Mouse (Mus musculus) lung, postnatal 0 days (tissue): ENCODE measurements around the gene Klhl29. TPM values are rescaled to one million over a fixed set of nuclear protein-coding genes. Genes with fewer than 3 reads are reported as not detected.
A peak's percentile ranks its signal among the peaks of the same experiment; 100 is the strongest.

ENCODE experiments used
- ATAC-seq: fragments of 200-750 bp; cut with Nextera tagmentation; 2 replicates; pipeline ENCODE4 v1.8.0; 2017; ENCODE audit warnings: moderate library complexity
- DNase-seq: peaks from one replicate; pipeline ENCODE4 v3.0.0-alpha.2; 2016; ENCODE audit warnings: low spot score
- H3K27ac ChIP-seq: fragments of 300-500 bp; sonication (generic); 2 replicates; pipeline ENCODE4 v1.5.1; 2014; ENCODE audit warnings: antibody characterized with exemption, mild to moderate bottlenecking, low read length, mixed read lengths
- H3K27me3 ChIP-seq: fragments of 300-500 bp; sonication (generic); replicated peaks from 2 replicates; pipeline ENCODE4 v1.6.1; 2014; ENCODE audit warnings: low read length, mixed read lengths; ENCODE audit not compliant: insufficient read depth
- H3K36me3 ChIP-seq: fragments of 300-500 bp; sonication (generic); 2 replicates; pipeline ENCODE4 v1.6.1; 2014; ENCODE audit warnings: low read length, mixed read lengths; ENCODE audit not compliant: insufficient read depth
- H3K4me1 ChIP-seq: fragments of 300-500 bp; sonication (generic); 2 replicates; pipeline ENCODE4 v1.6.1; 2014; ENCODE audit warnings: antibody characterized with exemption, low read depth, low read length, mixed read lengths; ENCODE audit not compliant: insufficient read depth
- H3K4me2 ChIP-seq: fragments of 300-500 bp; sonication (generic); replicated peaks from 2 replicates; pipeline ENCODE4 v1.6.1; 2014; ENCODE audit warnings: low read depth, mild to moderate bottlenecking, low read length, moderate library complexity, mixed read lengths
- H3K4me3 ChIP-seq: fragments of 300-500 bp; sonication (generic); 2 replicates; pipeline ENCODE4 v1.5.1; 2014; ENCODE audit warnings: low read depth, low read length
- H3K9ac ChIP-seq: fragments of 300-500 bp; sonication (generic); replicated peaks from 2 replicates; pipeline ENCODE4 v1.6.1; 2014; ENCODE audit warnings: low read depth, mild to moderate bottlenecking
- H3K9me3 ChIP-seq: fragments of 300-500 bp; sonication (generic); 2 replicates; pipeline ENCODE4 v1.6.1; 2016; ENCODE audit warnings: low read length, mixed read lengths
- CTCF ChIP-seq: IDR thresholded peaks from 2 replicates; pipeline ENCODE4 v1.5.1; 2016; ENCODE audit warnings: antibody characterized with exemption, mild to moderate bottlenecking
- EP300 ChIP-seq: IDR thresholded peaks from 2 replicates; pipeline ENCODE4 v1.6.1; 2016; ENCODE audit warnings: antibody characterized with exemption, mild to moderate bottlenecking, control low read depth
- WGBS: fragments of 180-500 bp; shearing (Covaris S2); extraction: QIAGEN DNeasy Blood & Tissue Kit; methylation state at CpG from one replicate; pipeline ENCODE4 v1.1.7; 2014; 5-methylcytosine and 5-hydroxymethylcytosine counted together
- polyA plus RNA-seq: library from polyadenylated mRNA; unstranded; fragments of >200 nt; fragmentation: Nextera tagmentation; extraction: Ambion mirVana; gene quantifications from 2 replicates; pipeline ENCODE4 v1.2.1, GENCODE M21; 2015

Klhl29 gene
- polyA plus RNA-seq, 1 experiment from 2014 or later, result 0.33 TPM

DNA sequence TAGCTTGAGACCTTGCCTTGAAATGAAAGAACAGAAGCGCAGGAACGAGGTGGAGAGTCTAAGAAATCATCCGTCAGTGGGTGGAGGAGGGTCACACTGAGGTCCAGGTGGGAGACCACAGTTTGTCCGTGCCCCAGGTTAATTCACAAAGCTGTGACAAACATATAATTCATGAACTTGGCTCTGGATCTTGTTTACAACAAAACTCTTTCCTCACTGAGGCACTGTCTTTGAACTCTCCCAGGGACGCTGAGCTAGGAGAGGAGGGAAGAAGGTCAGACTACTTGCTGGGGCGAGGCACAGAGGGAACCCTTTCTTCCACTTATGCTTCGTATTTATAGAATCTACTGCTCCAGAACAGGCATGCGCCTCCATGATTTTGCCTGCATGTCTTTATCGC is 161.2 kb downstream of the Klhl29 start:
- TF ChIP-seq EP300 (no peak), CTCF (no peak)
- 60% methylated on average over 9 of the region's 9 CpGs for WGBS
- Histone ChIP-seq H3K4me1 (peaks cover 12% of the 10 kb centered on the region; the same call in 1 of the 2 replicates), H3K36me3 (no peaks in the 10 kb centered on the region), H3K4me3 (no peak overlapping the region), H3K27ac (peak overlapping the region; percentile 69; the same call in 1 of the 2 replicates), H3K27me3 (no peaks in the 10 kb centered on the region), H3K9ac (no peak overlapping the region), H3K9me3 (no peaks in the 10 kb centered on the region), H3K4me2 (no peak overlapping the region)
- ATAC-seq, result no peak
- DNase-seq, result no peak

DNA sequence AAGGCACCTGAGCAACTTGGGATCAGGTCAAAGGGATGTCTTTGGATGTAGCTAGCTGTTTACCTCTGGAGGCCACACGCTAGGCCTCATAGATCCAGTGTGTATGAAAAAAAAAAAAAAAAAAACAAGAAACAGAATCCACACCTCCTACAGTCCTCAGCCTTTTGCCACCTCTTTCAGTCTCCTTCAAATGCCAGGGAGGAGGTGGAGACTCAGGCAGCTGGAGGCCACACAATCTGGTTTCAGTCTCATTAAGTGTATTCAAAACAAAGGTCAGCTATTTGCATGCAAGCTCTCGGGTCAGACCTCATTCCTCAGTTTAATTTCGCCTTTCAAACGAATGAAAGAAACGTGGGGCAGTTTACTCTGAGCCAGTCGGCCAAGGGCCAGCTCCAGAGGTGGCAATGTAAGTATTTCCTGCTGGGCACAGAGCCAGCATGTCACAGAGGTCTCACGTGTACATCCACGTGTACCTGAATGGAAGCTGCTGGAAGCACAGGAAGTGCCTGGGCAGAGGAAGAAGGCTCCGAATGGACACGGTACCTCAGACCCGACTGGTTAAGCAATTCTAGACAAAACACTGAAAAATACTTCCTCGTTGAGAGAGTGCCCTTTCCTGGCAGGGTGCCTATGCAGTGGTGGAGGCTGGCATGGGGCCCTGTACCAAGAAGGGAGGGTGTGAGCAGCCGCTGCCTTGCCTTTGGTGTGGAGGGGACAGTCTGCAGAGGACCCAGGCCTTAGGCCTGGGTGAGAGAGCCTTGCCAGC is 162.0 kb downstream of the Klhl29 start:
- Histone ChIP-seq H3K9ac (no peak overlapping the region), H3K27ac (peak overlapping the region; percentile 75), H3K4me3 (no peak overlapping the region), H3K36me3 (no peaks in the 10 kb centered on the region), H3K27me3 (no peaks in the 10 kb centered on the region), H3K9me3 (no peaks in the 10 kb centered on the region), H3K4me2 (no peak overlapping the region), H3K4me1 (peaks cover 12% of the 10 kb centered on the region; the same call in 1 of the 2 replicates)
- ATAC-seq (peak; percentile 91), DNase-seq (peak; percentile 94)
- 12% methylated on average over 13 of the region's 13 CpGs for WGBS
- TF ChIP-seq CTCF, result no peak
- TF ChIP-seq EP300, result peak; percentile 96

DNA sequence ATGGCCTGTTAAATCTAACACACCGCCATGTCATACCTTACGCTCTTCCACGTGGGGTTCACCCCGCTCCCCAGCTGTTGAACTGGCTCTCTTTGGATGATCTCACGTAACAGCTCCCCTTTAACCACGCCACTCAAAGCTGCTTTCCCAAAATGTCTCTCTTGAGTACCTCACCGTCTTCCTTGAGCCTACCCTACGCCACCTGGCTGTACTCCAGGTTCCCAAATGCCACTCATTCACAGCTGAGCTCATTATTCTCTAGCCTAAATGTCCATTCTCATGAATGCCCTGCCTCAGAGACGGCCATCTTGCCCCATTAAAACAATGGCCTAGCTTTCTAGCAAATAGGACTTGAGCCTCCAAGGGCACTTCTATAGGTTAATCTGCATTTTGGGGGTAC is 163.6 kb downstream of the Klhl29 start:
- no peak overlapping the region for H3K4me2 ChIP-seq
- H3K27ac ChIP-seq, result no peak overlapping the region
- H3K9ac ChIP-seq, result no peak overlapping the region
- DNase-seq (no peak), ATAC-seq (no peak)
- H3K9me3 ChIP-seq, result no peaks in the 10 kb centered on the region
- WGBS, result 80% methylated on average over 9 of the region's 9 CpGs
- H3K36me3 ChIP-seq, result no peaks in the 10 kb centered on the region
- no peak for TF ChIP-seq EP300
- TF ChIP-seq CTCF, result no peak
- H3K4me3 ChIP-seq, result no peak overlapping the region
- no peaks in the 10 kb centered on the region for H3K27me3 ChIP-seq
- H3K4me1 ChIP-seq, result peaks cover 12% of the 10 kb centered on the region; the same call in 1 of the 2 replicates

DNA sequence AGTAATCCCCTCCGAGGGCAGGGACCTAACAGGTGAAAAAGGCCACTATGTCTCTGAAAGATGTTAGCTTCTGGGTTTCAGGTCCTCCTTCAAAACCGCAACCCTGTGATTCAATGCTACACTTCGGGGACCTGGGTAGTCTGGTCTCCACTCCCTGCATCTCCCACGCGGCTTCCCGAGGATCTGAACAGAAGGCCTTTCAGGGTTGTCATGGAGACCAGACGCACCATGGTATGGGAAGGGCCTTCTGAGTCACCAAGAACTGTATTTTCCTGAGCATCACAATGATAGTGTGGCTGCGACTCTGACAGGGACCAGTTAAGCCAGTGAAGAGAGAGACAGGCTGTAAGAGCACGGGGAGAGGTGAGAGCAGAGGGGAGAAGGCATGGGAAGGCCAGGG is 164.7 kb downstream of the Klhl29 start:
- Histone ChIP-seq H3K9me3 (no peaks in the 10 kb centered on the region), H3K4me3 (no peak overlapping the region), H3K4me1 (0 out of 2 replicates have a peak, but pooled peaks cover 12% of the 10 kb centered on the region), H3K9ac (no peak overlapping the region), H3K27me3 (no peaks in the 10 kb centered on the region), H3K27ac (no peak overlapping the region), H3K4me2 (no peak overlapping the region), H3K36me3 (no peaks in the 10 kb centered on the region)
- TF ChIP-seq EP300, result no peak
- TF ChIP-seq CTCF, result no peak
- WGBS, result 72% methylated on average over 9 of the region's 9 CpGs
- ATAC-seq (no peak), DNase-seq (no peak)

DNA sequence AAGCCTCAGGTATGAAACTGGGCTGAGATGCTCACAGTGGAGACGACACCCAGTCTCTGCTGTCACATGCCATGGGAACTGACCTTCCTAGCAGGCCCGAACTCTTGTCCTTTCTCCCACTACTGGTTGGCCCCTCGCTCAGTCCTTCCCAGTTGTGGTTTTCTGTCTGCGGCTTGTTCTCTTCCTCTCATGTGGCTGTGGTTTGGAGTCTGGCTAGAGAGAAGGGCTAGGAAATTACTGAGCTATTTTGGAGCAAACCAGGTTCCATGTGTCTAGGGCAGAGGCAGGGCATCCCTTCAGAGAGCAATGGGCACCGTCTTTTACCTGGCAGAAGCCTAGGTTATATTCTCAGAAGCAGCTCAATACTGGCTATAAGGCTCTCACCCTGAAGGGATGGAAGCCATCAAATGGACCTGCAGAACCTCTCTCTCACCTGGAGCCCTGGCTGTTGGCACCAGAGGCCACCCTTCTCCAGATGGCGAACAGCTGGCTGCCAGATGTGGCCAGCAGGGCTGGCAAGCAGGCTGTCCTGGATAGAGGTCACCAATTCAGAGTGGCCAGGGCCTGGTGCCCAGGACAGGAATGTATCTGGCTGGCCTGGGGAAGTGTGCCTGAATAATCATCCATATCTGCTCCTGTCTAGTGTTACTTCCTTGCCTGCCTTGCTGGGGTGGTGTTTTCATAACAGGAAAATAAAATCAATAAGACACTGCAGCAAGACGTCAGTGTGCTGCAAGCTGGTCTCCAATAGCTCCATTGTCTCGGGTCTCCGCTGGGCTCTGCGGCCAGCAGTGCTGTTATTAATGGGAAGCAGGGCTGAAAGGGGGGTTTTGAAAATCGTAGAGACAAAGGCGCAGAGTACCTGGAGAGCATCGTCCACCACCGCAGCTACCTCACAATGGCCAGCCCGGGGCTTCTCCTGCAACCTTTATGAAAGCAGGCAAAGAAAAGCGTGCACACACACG is 167.3 kb downstream of the Klhl29 start:
- 78% methylated on average over 17 of the region's 17 CpGs for WGBS
- no peak for ATAC-seq
- TF ChIP-seq CTCF (no peak), EP300 (no peak)

DNA sequence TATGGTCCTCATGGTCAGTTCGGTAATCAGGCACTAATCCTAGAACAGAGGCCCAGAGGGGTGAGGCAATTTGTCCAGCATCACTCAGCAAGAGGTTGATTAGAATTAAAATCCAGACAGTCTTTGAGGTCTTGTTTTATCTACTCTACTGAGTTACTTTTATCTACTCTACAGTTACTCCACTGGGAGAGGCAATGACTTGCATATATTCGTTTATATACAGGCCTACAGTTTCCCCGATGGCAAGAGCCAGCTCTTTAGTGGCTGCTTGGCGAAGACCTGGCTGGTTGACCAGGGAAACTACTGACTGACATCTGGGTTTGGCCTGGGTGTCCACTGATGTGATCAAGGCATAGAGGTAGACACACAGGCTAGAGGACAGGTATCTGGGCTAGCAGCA is 168.3 kb downstream of the Klhl29 start:
- DNase-seq (no peak), ATAC-seq (no peak)
- Histone ChIP-seq H3K9ac (no peak overlapping the region), H3K36me3 (no peaks in the 10 kb centered on the region), H3K4me1 (no peaks in the 10 kb centered on the region), H3K4me2 (no peak overlapping the region), H3K9me3 (no peaks in the 10 kb centered on the region), H3K27ac (no peak overlapping the region), H3K4me3 (no peak overlapping the region), H3K27me3 (no peaks in the 10 kb centered on the region)
- 82% methylated on average over 4 of the region's 4 CpGs for WGBS
- TF ChIP-seq CTCF (no peak), EP300 (no peak)

More for the DNA sequence above, 167.3 kb downstream of the Klhl29 start:
- Histone ChIP-seq H3K27me3 (no peaks in the 10 kb centered on the region), H3K4me3 (no peak overlapping the region), H3K9ac (no peak overlapping the region), H3K4me2 (no peak overlapping the region), H3K36me3 (no peaks in the 10 kb centered on the region), H3K9me3 (no peaks in the 10 kb centered on the region), H3K27ac (no peak overlapping the region), H3K4me1 (0 out of 2 replicates have a peak, but pooled peaks cover 3% of the 10 kb centered on the region)
- no peak for DNase-seq
